Mouse (Mus musculus) neural tube, embryonic 15.5 days (tissue): ENCODE data around the gene Gm12355. TPM values are rescaled to one million over a fixed set of nuclear protein-coding genes. Genes with fewer than 3 reads are reported as not detected.

Experiments
- ATAC-seq: fragments of 200-750 bp; cut with Nextera tagmentation; 2 replicates; pipeline ENCODE4 v1.8.0; 2017; ENCODE audit warnings: mild to moderate bottlenecking, moderate TSS enrichment, moderate library complexity; ENCODE audit not compliant: low FRiP score
- H3K27ac ChIP-seq: fragments of 300-500 bp; sonication (generic); replicated peaks from 2 replicates; pipeline ENCODE4 v1.5.1; 2015; ENCODE audit warnings: mild to moderate bottlenecking, inconsistent platforms
- H3K27me3 ChIP-seq: fragments of 300-500 bp; sonication (generic); replicated peaks from 2 replicates; pipeline ENCODE4 v1.6.1; 2015; ENCODE audit warnings: inconsistent platforms
- H3K36me3 ChIP-seq: fragments of 300-500 bp; sonication (generic); 2 replicates; pipeline ENCODE4 v1.6.1; 2015; ENCODE audit warnings: inconsistent platforms
- H3K4me1 ChIP-seq: fragments of 300-500 bp; sonication (generic); 2 replicates; pipeline ENCODE4 v1.6.1; 2015; ENCODE audit warnings: inconsistent platforms
- H3K4me2 ChIP-seq: fragments of 300-500 bp; sonication (generic); 2 replicates; pipeline ENCODE4 v1.6.1; 2015; ENCODE audit warnings: inconsistent platforms, mild to moderate bottlenecking, moderate library complexity
- H3K4me3 ChIP-seq: fragments of 300-500 bp; sonication (generic); replicated peaks from 2 replicates; pipeline ENCODE4 v1.5.1; 2015; ENCODE audit warnings: mild to moderate bottlenecking, inconsistent platforms
- H3K9ac ChIP-seq: fragments of 300-500 bp; sonication (generic); replicated peaks from 2 replicates; pipeline ENCODE4 v1.6.1; 2015; ENCODE audit warnings: mild to moderate bottlenecking, inconsistent platforms
- H3K9me3 ChIP-seq: fragments of 300-500 bp; sonication (generic); replicated peaks from 2 replicates; pipeline ENCODE4 v1.6.1; 2016; ENCODE audit warnings: inconsistent platforms
- WGBS: fragments of 180-500 bp; shearing (Covaris S2); methylation state at CpG from one replicate; pipeline ENCODE4 v1.1.7; 2015; ENCODE audit warnings: mixed read lengths; 5-methylcytosine and 5-hydroxymethylcytosine counted together
- polyA plus RNA-seq: library from polyadenylated mRNA; unstranded; fragments of >200 nt; fragmentation: Nextera tagmentation; extraction: Ambion mirVana; gene quantifications from 2 replicates; pipeline ENCODE4 v1.2.1, GENCODE M21; 2015

Gene Gm12355
- polyA plus RNA-seq, 1 experiment from 2014 or later: 0.79 TPM

GRCm38 (mm10) chr11:98577776-98578175, 47.7 kb downstream of the Gm12355 start:
- H3K27ac ChIP-seq: no peak overlapping the region
- no peaks in the 10 kb centered on the region for H3K27me3 ChIP-seq
- H3K4me2 ChIP-seq: no peak overlapping the region
- H3K36me3 ChIP-seq: peaks cover 20% of the 10 kb centered on the region
- H3K9me3 ChIP-seq: no peaks in the 10 kb centered on the region
- H3K4me1 ChIP-seq: no peaks in the 10 kb centered on the region
- H3K4me3 ChIP-seq: no peak overlapping the region
- no peak overlapping the region for H3K9ac ChIP-seq
- WGBS: 93% methylated on average over 5 of the region's 5 CpGs
- no peak for ATAC-seq

Other genes with a start within 250 kb of the Gm12355 start
- 1.4 and 1.7 TPM in 2 replicates for gene Tcap, start 241.8 kb downstream of the Gm12355 start, polyA plus RNA-seq
- 2.2 and 2.9 TPM in 2 replicates for gene Pnmt, start 239.2 kb downstream of the Gm12355 start, polyA plus RNA-seq
- 7.4 and 9.6 TPM in 2 replicates for gene Pgap3, start 225.2 kb downstream of the Gm12355 start, polyA plus RNA-seq
- gene Erbb2, start 213.2 kb downstream of the Gm12355 start, polyA plus RNA-seq: 7.3 and 9.4 TPM in 2 replicates
- 243 and 278 TPM in 2 replicates for gene Mien1, start 186.7 kb downstream of the Gm12355 start, polyA plus RNA-seq
- gene Grb7, start 179.3 kb downstream of the Gm12355 start, polyA plus RNA-seq: 1.1 and 8.3 TPM in 2 replicates
- 0.18 and 1.3 TPM in 2 replicates for gene Ikzf3, start 79.6 kb downstream of the Gm12355 start, polyA plus RNA-seq
- 0.45 TPM in 1 of 2 replicates, not detected in the other for gene Zpbp2, start 74.6 kb downstream of the Gm12355 start, polyA plus RNA-seq
- gene Ormdl3, start 38.3 kb downstream of the Gm12355 start, polyA plus RNA-seq: 92.9 and 99.8 TPM in 2 replicates
- gene Lrrc3c, start 27.4 kb downstream of the Gm12355 start, polyA plus RNA-seq: not detected in 2 replicates
- not detected in 2 replicates for gene Gsdma3, start 699 bp upstream of the Gm12355 start, polyA plus RNA-seq
- gene Gsdma2, start 21.1 kb upstream of the Gm12355 start, polyA plus RNA-seq: 0.14 and 0.15 TPM in 2 replicates
- 0.06 TPM in 1 of 2 replicates, not detected in the other for gene Gsdma, start 38.7 kb upstream of the Gm12355 start, polyA plus RNA-seq
- gene Psmd3, start 56.9 kb upstream of the Gm12355 start, polyA plus RNA-seq: 185 and 191 TPM in 2 replicates
- not detected in 2 replicates for gene Csf3, start 75.6 kb upstream of the Gm12355 start, polyA plus RNA-seq
- 59.6 and 60.9 TPM in 2 replicates for gene Med24, start 103.8 kb upstream of the Gm12355 start, polyA plus RNA-seq
- gene Thra, start 115.0 kb upstream of the Gm12355 start, polyA plus RNA-seq: 104 and 125 TPM in 2 replicates
- gene Nr1d1, start 149.7 kb upstream of the Gm12355 start, polyA plus RNA-seq: 3.8 and 4.0 TPM in 2 replicates
- 27.5 and 30.1 TPM in 2 replicates for gene Msl1, start 169.9 kb upstream of the Gm12355 start, polyA plus RNA-seq
- gene Casc3, start 179.2 kb upstream of the Gm12355 start, polyA plus RNA-seq: 44.3 and 46.8 TPM in 2 replicates
- gene Rapgefl1, start 211.1 kb upstream of the Gm12355 start, polyA plus RNA-seq: 12.5 and 13.7 TPM in 2 replicates
- gene Wipf2, start 238.0 kb upstream of the Gm12355 start, polyA plus RNA-seq: 3.9 and 4.8 TPM in 2 replicates